Mouse (Mus musculus) left cerebral cortex, postnatal 14 days (tissue): ENCODE results near the gene Grsf1. TPM values are rescaled to one million over a fixed set of nuclear protein-coding genes. Genes with fewer than 3 reads are reported as not detected.

Experiments
- DNase-seq, 2 experiments: peaks; one replicate each; pipeline ENCODE4 v3.0.0; 2021 to 2022; ENCODE audit warnings: low spot score in 2 of 2, mixed read lengths in 1 of 2
- intact Hi-C: fragments of 180-260 bp; cut with DNase I; formaldehyde crosslinking; loops from one replicate; pipeline ENCODE4 v1.15.1; 2025
- long read RNA-seq, 2 experiments: library from polyadenylated mRNA; stranded (forward); transcript quantifications; one replicate each; pipeline ENCODE4 v2.0.0; 2021
- total RNA-seq, 2 experiments: library from RNA; stranded (reverse); gene quantifications; 2 replicates each; pipeline ENCODE4 v1.2.3; 2021

The Grsf1 gene
- total RNA-seq: 100 to 1,000 TPM in 1 of 2 experiments, 10 to 100 TPM in 1; 94.5 to 106 TPM
- long read RNA-seq, experiment 1, transcript Grsf1-201 (10 exons, 2,538 nt): major isoform, 45 of 108 reads
- long read RNA-seq, experiment 1, transcript Grsf1-202 (10 exons, 2,286 nt): minor isoform, 10 of 108 reads
- long read RNA-seq, experiment 1, partial matches to known transcripts: 20 of 108 reads
- long read RNA-seq, experiment 1, other reads (novel, unspliced or antisense): 33 of 108 reads
- long read RNA-seq, experiment 2, transcript Grsf1-201 (10 exons, 2,538 nt): major isoform, 49 of 96 reads
- long read RNA-seq, experiment 2, transcript Grsf1-202 (10 exons, 2,286 nt): minor isoform, 8 of 96 reads
- long read RNA-seq, experiment 2, partial matches to known transcripts: 12 of 96 reads
- long read RNA-seq, experiment 2, other reads (novel, unspliced or antisense): 26 of 96 reads

DNA sequence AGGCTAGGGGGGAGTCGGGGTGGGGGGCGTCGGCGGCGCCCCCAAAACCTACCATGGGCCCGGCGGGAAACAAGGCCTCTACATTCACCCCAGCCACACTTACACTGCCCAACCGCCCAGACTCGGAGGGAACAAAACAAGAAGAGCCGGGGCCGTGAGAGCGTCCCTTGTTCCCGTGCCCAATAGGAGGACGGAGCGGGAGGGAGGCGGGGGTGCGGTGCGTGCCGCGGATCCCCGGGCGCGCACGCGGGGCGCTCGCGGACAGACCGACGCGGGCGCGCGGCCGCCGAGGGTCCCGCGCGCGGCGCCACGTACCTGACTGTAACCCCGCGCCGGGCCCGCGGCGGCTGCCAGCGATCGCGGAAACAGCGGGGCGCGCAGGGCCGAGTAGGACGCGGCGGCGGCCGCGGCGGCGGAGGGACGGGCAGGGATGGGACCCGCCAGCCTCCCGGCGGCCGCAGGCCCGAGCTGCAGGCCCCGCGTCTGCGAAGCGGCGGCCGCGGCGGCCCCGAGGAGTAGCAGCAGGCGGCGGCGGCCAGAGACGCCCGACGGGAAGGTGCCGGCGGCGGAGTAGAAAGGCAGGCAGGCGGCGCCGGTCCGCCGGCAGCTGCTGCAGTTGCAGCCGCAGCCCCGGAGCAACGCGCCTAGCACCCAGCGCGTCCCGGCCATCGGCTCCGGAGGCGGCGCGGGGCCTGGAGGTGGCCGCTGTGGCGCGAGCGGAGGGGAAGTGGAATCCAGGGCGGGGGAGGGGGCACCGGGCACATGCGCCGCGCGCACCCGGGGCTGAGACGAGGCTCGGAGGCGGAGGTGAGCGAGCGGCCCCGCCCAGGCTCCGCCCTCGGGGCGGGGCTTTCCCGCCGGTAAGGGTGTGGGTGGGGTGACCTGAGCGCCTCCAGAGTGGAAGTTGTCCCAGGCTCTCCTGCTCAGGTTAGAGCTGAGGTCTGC lies at the start of gene Grsf1:
Grsf1 (minus strand) TSS at position 729 of the 945 bp plus-strand sequence.
- intact Hi-C loops: loop anchor here (2.0 to 5.0 kb wide), 2 partner anchors 45 to 87 kb away; partner anchors contain the start of genes Dck and Mob1b

GRCm38 (mm10) chr5:88724030-88724429 lies 48.1 kb upstream of the Grsf1 start:
- no peak for DNase-seq
- intact Hi-C loops: loop anchor here (5.0 kb wide), 1 partner anchor 38 kb away; the partner anchor contains the start of gene Dck

More for the DNA sequence above, at the start of gene Grsf1:
- DNase-seq: peak; percentile 89 to 90

- intact Hi-C loops: loop anchor here (5.0 kb wide), 1 partner anchor 40 kb away; the partner anchor contains the start of gene Dck
- peak; percentile 30 to 46 for DNase-seq
Measured at GRCm38 (mm10) chr5:88722213-88722600, 46.2 kb upstream of the Grsf1 start.

- intact Hi-C loops: loop anchor here (2.0 to 5.0 kb wide), 2 partner anchors 41 to 47 kb away; partner anchors contain the start of gene Dck
Measured at GRCm38 (mm10) chr5:88721565-88722212, 45.7 kb upstream of the Grsf1 start.

GRCm38 (mm10) chr5:88721003-88721475 lies 45.1 kb upstream of the Grsf1 start:
- DNase-seq: no peak
- intact Hi-C loops: loop anchor here (2.0 to 5.0 kb wide), 2 partner anchors 41 to 46 kb away; partner anchors contain the start of gene Dck

More at GRCm38 (mm10) chr5:88721565-88722212, 45.7 kb upstream of the Grsf1 start:
- DNase-seq: no peak

DNA sequence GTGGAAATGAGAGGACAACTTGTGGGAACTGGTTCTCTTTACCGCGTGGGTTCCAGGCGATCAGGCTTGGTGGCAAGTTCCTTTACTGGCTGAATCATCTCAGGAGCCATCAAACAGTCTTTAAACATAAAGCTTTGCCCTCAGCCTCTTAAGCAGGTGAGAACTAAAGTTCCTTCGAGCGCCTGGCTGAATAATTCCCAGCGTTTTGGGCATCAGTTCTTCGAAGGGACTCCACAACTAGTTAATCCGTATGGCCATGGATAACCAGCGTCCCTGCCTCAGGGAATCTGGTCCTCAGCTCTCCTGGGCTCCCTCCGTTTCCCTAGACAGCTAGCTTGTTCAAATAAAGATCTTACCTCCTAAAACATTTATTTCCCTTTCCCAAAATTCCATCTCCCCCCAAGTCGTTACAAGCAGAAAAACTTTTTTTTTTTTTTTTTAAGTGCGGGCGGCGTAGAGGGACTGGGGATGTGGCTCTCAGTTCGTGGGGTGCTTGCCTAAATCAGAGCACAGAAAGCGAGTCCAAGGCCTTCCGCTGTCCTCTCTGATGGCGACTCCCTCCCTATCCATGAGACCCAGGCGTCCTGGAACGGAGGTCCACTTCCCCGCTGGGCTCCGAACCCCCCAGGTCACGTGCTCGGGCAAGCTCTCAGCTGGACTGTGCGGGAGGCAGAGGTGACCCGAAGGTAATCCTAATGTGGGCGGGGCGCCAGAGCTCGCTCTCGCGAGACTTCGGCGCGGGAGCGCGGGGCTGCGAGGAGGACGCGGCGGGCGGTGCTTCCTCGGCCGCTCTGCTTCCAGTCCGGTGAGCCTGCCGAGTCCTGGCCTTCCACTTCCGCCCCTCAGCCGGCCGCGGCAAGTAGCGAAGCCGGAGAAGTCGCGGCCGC lies 44.4 kb upstream of the Grsf1 start, which contains the start of gene Mob1b:
Mob1b (plus strand) TSS at position 740 of the 887 bp plus-strand sequence.
- intact Hi-C loops: loop anchor here (2.0 to 5.0 kb wide), 2 partner anchors 42 to 46 kb away; partner anchors contain the start of gene Dck
- DNase-seq: peak; percentile 95 to 98

GRCm38 (mm10) chr5:88716983-88717382 lies 41.0 kb upstream of the Grsf1 start:
- DNase-seq: no peak
- intact Hi-C loops: no loop called here

GRCm38 (mm10) chr5:88712328-88712727 lies 36.4 kb upstream of the Grsf1 start:
- DNase-seq: no peak
- intact Hi-C loops: no loop called here

DNA sequence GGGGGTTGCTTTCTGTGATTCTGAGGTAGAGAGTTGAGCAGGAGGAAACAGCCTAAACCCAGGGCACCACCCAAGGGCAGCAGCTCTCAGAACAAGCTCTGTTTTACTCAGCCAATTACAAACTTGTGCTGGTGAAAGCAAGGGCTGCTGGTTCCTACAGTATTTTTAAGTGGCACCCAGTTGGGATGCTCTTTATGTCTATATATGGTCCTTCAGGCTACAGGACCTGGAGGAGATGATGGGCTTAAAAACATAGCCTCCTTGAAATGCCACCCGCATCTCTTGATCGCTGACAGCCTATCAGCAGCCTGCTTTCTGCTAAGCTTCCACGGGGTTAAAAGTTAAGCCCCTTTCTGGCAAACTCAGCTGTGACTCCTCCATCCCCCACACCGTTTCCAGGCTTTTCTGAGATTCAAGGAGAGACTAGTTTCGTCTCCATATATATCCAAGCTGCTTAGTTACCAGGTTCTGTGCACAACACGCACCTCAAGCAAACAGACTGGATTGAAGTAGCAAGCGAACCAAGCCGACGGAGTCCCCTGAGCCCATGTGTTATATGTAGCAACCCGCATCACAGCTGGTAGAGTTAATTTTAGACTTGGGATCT lies 35.8 kb upstream of the Grsf1 start:
- intact Hi-C loops: no loop called here
- DNase-seq: peak; percentile 22 to 84

DNA sequence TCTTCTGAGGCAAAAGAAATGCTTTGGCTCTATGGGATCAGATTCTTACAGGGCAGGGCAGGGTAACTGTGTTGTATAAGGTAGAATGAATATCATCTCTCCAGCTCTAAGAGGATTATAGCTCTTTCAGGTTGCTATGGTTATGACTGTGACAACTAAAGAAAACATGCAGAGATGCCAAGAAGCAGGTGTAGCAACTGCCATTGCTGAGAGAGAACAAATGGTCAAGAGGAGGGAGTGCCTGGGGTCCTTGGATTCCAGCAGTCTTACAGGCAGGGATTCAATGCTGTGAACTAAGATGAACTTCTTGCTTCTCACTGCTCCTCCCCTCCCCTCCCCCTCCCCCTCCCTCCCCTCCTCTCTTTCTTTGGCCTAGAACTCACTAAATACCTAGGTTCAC lies 35.2 kb upstream of the Grsf1 start:
- intact Hi-C loops: no loop called here
- peak in 1 of 2 experiments; percentile 69 for DNase-seq

- intact Hi-C loops: no loop called here
- DNase-seq: no peak
Measured at GRCm38 (mm10) chr5:88703551-88703950, 27.6 kb upstream of the Grsf1 start.

- no peak for DNase-seq
- intact Hi-C loops: no loop called here
Measured at GRCm38 (mm10) chr5:88702041-88702440, 26.1 kb upstream of the Grsf1 start.

- DNase-seq: no peak
- intact Hi-C loops: loop anchor here (10.0 kb wide), 1 partner anchor 685 kb away; no protein-coding TSS in a partner anchor
Measured at GRCm38 (mm10) chr5:88699251-88699913, 23.4 kb upstream of the Grsf1 start.

- intact Hi-C loops: loop anchor here (10.0 kb wide), 1 partner anchor 688 kb away; no protein-coding TSS in a partner anchor
- no peak for DNase-seq
Measured at GRCm38 (mm10) chr5:88697291-88697690, 21.3 kb upstream of the Grsf1 start.

GRCm38 (mm10) chr5:88693057-88693456 lies 17.1 kb upstream of the Grsf1 start:
- intact Hi-C loops: loop anchor here (10.0 kb wide), 1 partner anchor 692 kb away; no protein-coding TSS in a partner anchor
- no peak for DNase-seq

DNA sequence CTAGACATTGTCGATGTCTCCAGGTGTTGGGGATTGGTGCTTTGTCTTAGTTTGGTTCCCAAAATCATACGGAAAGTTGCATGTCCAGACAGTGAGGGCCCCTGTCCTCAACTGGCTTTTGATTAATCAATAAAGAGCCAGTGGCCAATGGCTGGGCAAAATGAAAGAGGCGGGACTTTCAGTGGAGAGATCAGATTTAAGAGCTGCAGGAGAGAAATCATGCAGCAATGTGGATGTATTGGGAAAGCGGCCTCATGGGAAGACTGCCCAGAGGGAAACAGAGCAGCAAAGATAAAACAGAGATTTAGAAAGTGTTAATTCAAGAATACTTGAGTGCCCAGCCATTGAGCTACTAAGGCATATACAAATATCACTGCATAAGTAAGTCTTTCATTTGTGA lies 16.6 kb upstream of the Grsf1 start:
- intact Hi-C loops: loop anchor here (10.0 kb wide), 1 partner anchor 692 kb away; no protein-coding TSS in a partner anchor

More for the DNA sequence above, 16.6 kb upstream of the Grsf1 start:
- no peak for DNase-seq
